Mouse (Mus musculus) urinary bladder, postnatal 25 days (tissue): ENCODE measurements at regions not wholly inside any gene's neighbourhood (a gene's known extent, or its start where the extent isn't known, plus 50 kb on each side); places are given as distances from the start of the nearest gene placed in this dataset.

ENCODE experiments used
- DNase-seq: peaks from one replicate; pipeline ENCODE4 v3.0.0; 2022; ENCODE audit warnings: low spot score

- DNase-seq, result no peak
Measured at GRCm38 (mm10) chr12:70763542-70763941, 61.8 kb upstream of the Frmd6 start.

- no peak for DNase-seq
Measured at GRCm38 (mm10) chr12:70766319-70766718, 59.0 kb upstream of the Frmd6 start.

GRCm38 (mm10) chr12:70767959-70768358, 57.4 kb upstream of the Frmd6 start:
- DNase-seq, result no peak

GRCm38 (mm10) chr12:70768745-70769144, 56.6 kb upstream of the Frmd6 start:
- no peak for DNase-seq

- DNase-seq, result no peak
Measured at GRCm38 (mm10) chr12:70769538-70770176, 55.7 kb upstream of the Frmd6 start.

- DNase-seq, result no peak
Measured at GRCm38 (mm10) chr12:70774006-70774405, 51.3 kb upstream of the Frmd6 start.

GRCm38 (mm10) chr12:70774816-70775591, 50.3 kb upstream of the Frmd6 start:
- no peak for DNase-seq
